In genomic region chr6:34907696-34908260, GRCm38 (mm10) we compare ENCODE assay signal across 14 mouse cellular contexts. TPM values are rescaled to one million over a fixed set of nuclear protein-coding genes. Genes with fewer than 3 reads are reported as not detected.
DNase-seq lines count a peak whose midpoint lies in the region; ATAC-seq and TF ChIP-seq lines count a peak whose summit lies in the region.
"Had no signal": no experiment of that assay in that cellular context is flagged by ENCODE, and none has a peak within 500 bp of the region (broad histone marks: within the 10 kb centered on the region; RNA-seq: fewer than 3 reads in every experiment).

No protein-coding gene starts in this region.

- no peak overlapping the region for H3K9ac ChIP-seq in kidney, embryonic 16.5 days (replicated peaks; ENCODE audit: low read length)
- H3K9ac ChIP-seq in liver, embryonic 11.5 days (ENCODE audit: low read depth, low read length): peak overlapping the region; percentile 42; the same call in 1 of the 2 replicates
- H3K9ac ChIP-seq: forebrain, postnatal 0 days; intestine, embryonic 15.5 days; stomach, embryonic 15.5 days had no signal

- H3K4me2 ChIP-seq in kidney, embryonic 16.5 days (replicated peaks; ENCODE audit: low read depth, low read length): no peak overlapping the region
- peak overlapping the region; percentile 55 for H3K4me2 ChIP-seq in liver, embryonic 11.5 days
- H3K4me2 ChIP-seq: intestine, embryonic 15.5 days; stomach, embryonic 15.5 days had no signal

- no peak for TF ChIP-seq POLR2A in spleen, adult 2 months (IDR thresholded peaks at IDR 0.05; ENCODE audit: low read depth, low read length)

- H3K4me3 ChIP-seq in kidney, embryonic 16.5 days (ENCODE audit: low read length): no peak overlapping the region
- no peak overlapping the region for H3K4me3 ChIP-seq in spleen, adult 2 months (ENCODE audit: extremely low read depth, insufficient read depth, insufficient read length)
- peak overlapping the region; percentile 5; the same call in 1 of the 2 replicates for H3K4me3 ChIP-seq in liver, embryonic 11.5 days (ENCODE audit: low read depth, low read length)
- H3K4me3 ChIP-seq: intestine, embryonic 15.5 days; stomach, embryonic 15.5 days had no signal

- no peaks in the 10 kb centered on the region for H3K9me3 ChIP-seq in kidney, embryonic 16.5 days (ENCODE audit: low read length)
- H3K9me3 ChIP-seq in liver, embryonic 11.5 days (ENCODE audit: control insufficient read depth, low read length): no peaks in the 10 kb centered on the region
- H3K9me3 ChIP-seq: intestine, embryonic 15.5 days; stomach, embryonic 15.5 days had no signal

- H3K27me3 ChIP-seq in kidney, embryonic 16.5 days (ENCODE audit: insufficient read depth, low read length): no peaks in the 10 kb centered on the region
- no peaks in the 10 kb centered on the region for H3K27me3 ChIP-seq in spleen, adult 2 months (ENCODE audit: control insufficient read depth, insufficient read depth, low read length)
- no peaks in the 10 kb centered on the region for H3K27me3 ChIP-seq in liver, embryonic 11.5 days (replicated peaks; ENCODE audit: control insufficient read depth, insufficient read depth, low read length)
- H3K27me3 ChIP-seq: CH12.LX; intestine, embryonic 15.5 days; stomach, embryonic 15.5 days had no signal

- peak; percentile 49 for DNase-seq in kidney, adult 18-20 months
- no peak for DNase-seq in spleen, adult 2 months (ENCODE audit: low read depth in 1 of 2, low spot score in 2 of 2)
- DNase-seq in spleen, postnatal 36 days (ENCODE audit: low spot score in 2 of 2): no peak
- DNase-seq in liver, embryonic 11.5 days (ENCODE audit: low spot score): no peak
- no peak for DNase-seq in ovary, postnatal 36 days (ENCODE audit: low spot score)
- DNase-seq: adrenal gland, postnatal 10 days; cerebellum, adult 18-20 months; forebrain, postnatal 0 days; thymus, postnatal 36 days had no signal

- peaks cover 17% of the 10 kb centered on the region for H3K36me3 ChIP-seq in kidney, embryonic 16.5 days (ENCODE audit: insufficient read depth, low read length)
- H3K36me3 ChIP-seq in spleen, adult 2 months (ENCODE audit: control insufficient read depth, insufficient read depth, low read length): peaks cover 21% of the 10 kb centered on the region
- peaks cover 19% of the 10 kb centered on the region for H3K36me3 ChIP-seq in liver, embryonic 11.5 days (ENCODE audit: control insufficient read depth, insufficient read depth, low read length)

- no peak for ATAC-seq in kidney, embryonic 16.5 days (ENCODE audit: low FRiP score, low TSS enrichment)
- ATAC-seq in liver, embryonic 11.5 days (replicated peaks; ENCODE audit: low FRiP score): no peak
- no peak for ATAC-seq in frontal cortex, adult (ENCODE audit: low TSS enrichment)
- ATAC-seq: forebrain, postnatal 0 days; intestine, embryonic 15.5 days had no signal

- H3K4me1 ChIP-seq in kidney, embryonic 16.5 days (ENCODE audit: insufficient read depth, low read length): peaks cover 11% of the 10 kb centered on the region
- peaks cover 10% of the 10 kb centered on the region for H3K4me1 ChIP-seq in spleen, adult 2 months (ENCODE audit: control insufficient read depth, insufficient read depth, insufficient read length)
- peaks cover 41% of the 10 kb centered on the region for H3K4me1 ChIP-seq in liver, embryonic 11.5 days (replicated peaks; ENCODE audit: control insufficient read depth, insufficient read depth, low read length)

- TF ChIP-seq CTCF in spleen, adult 2 months (IDR thresholded peaks at IDR 0.05; ENCODE audit: extremely low read depth, insufficient read depth, insufficient read length, insufficient replicate concordance): no peak

- H3K27ac ChIP-seq in kidney, embryonic 16.5 days (ENCODE audit: low read length): no peak overlapping the region
- H3K27ac ChIP-seq in spleen, adult 2 months (ENCODE audit: insufficient read depth, low read length): peak overlapping the region; percentile 45; the same call in 1 of the 2 replicates
- H3K27ac ChIP-seq in liver, embryonic 11.5 days (ENCODE audit: low read depth, low read length): peak overlapping the region; percentile 94
- H3K27ac ChIP-seq: intestine, embryonic 15.5 days; stomach, embryonic 15.5 days had no signal

- 83% methylated on average over 18 of the region's 18 CpGs for WGBS in kidney, embryonic 16.5 days
- WGBS in spleen, adult 2 months: 85% methylated on average over 18 of the region's 18 CpGs
- 75% methylated on average over 18 of the region's 18 CpGs for WGBS in liver, embryonic 11.5 days

RNA-seq across cellular contexts. Expression of gene Wdr91, which starts 2.9 kb away (rescaled TPM):
- 11.2 and 11.3 TPM in 2 replicates for polyA plus RNA-seq in kidney, embryonic 16.5 days (2015; fragmentation: Nextera tagmentation; extraction: Ambion mirVana)
- 32.9 and 36.5 TPM in 2 replicates for polyA plus RNA-seq in spleen, adult 2 months (2012; rRNA removed)
- 15.5 and 19.3 TPM in 2 replicates for polyA plus RNA-seq in liver, embryonic 11.5 days (2014; fragmentation: Nextera tagmentation; extraction: Ambion mirVana)

RNA-seq across cellular contexts. Expression of gene Stra8, which starts 12.2 kb away (rescaled TPM):
- not detected in 2 replicates for polyA plus RNA-seq in kidney, embryonic 16.5 days (2015; fragmentation: Nextera tagmentation; extraction: Ambion mirVana)
- not detected in 2 replicates for polyA plus RNA-seq in spleen, adult 2 months (2012; rRNA removed)
- polyA plus RNA-seq in liver, embryonic 11.5 days (2014; fragmentation: Nextera tagmentation; extraction: Ambion mirVana): not detected in 2 replicates
- polyA plus RNA-seq: forebrain, postnatal 0 days; intestine, embryonic 15.5 days; stomach, embryonic 15.5 days had no signal

RNA-seq across cellular contexts. Expression of gene Cyren, which starts 29.9 kb away (rescaled TPM):
- polyA plus RNA-seq in kidney, embryonic 16.5 days (2015; fragmentation: Nextera tagmentation; extraction: Ambion mirVana): 15.2 and 15.4 TPM in 2 replicates
- polyA plus RNA-seq in spleen, adult 2 months (2012; rRNA removed): 8.0 and 8.1 TPM in 2 replicates
- polyA plus RNA-seq in liver, embryonic 11.5 days (2014; fragmentation: Nextera tagmentation; extraction: Ambion mirVana): 20.1 and 20.5 TPM in 2 replicates

RNA-seq across cellular contexts. Expression of gene Tmem140, which starts 44.8 kb away (rescaled TPM):
- polyA plus RNA-seq in kidney, embryonic 16.5 days (2015; fragmentation: Nextera tagmentation; extraction: Ambion mirVana): 2.8 and 3.1 TPM in 2 replicates
- 15.0 and 17.4 TPM in 2 replicates for polyA plus RNA-seq in spleen, adult 2 months (2012; rRNA removed)
- 2.7 and 3.2 TPM in 2 replicates for polyA plus RNA-seq in liver, embryonic 11.5 days (2014; fragmentation: Nextera tagmentation; extraction: Ambion mirVana)
